Mouse (Mus musculus): ENCODE data around the gene Kdelr3. TPM values are rescaled to one million over a fixed set of nuclear protein-coding genes. Genes with fewer than 3 reads are reported as not detected.

Gene Kdelr3
- total and polyA plus RNA-seq, 2 experiments from 2014 or later: 48.3 to 51.4 TPM

GRCm38 (mm10) chr15:79505616-79506283 is 10.5 kb upstream of the Kdelr3 start:
- H3K36me3 ChIP-seq (replicated peaks; ENCODE audit: control insufficient read depth, insufficient read depth, low read length): no peaks in the 10 kb centered on the region
- H3K27me3 ChIP-seq (ENCODE audit: control insufficient read depth, insufficient read depth, low read length): peaks cover 78% of the 10 kb centered on the region

GRCm38 (mm10) chr15:79506460-79506859 is 9.8 kb upstream of the Kdelr3 start:
- no peak for DNase-seq (ENCODE audit: low spot score)
- Histone ChIP-seq H3K9me3 (replicated peaks; ENCODE audit: control insufficient read depth, low read length) (no peaks in the 10 kb centered on the region), H3K4me1 (ENCODE audit: control insufficient read depth, insufficient read depth) (peaks cover 17% of the 10 kb centered on the region), H3K27me3 (ENCODE audit: control insufficient read depth, insufficient read depth, low read length) (peaks cover 81% of the 10 kb centered on the region), H3K4me2 (ENCODE audit: low read depth, low read length) (no peak overlapping the region), H3K9ac (replicated peaks; ENCODE audit: low read depth, low read length) (no peak overlapping the region), H3K4me3 (ENCODE audit: low read depth, low read length) (no peak overlapping the region), H3K27ac (ENCODE audit: low read depth) (no peak overlapping the region), H3K36me3 (replicated peaks; ENCODE audit: control insufficient read depth, insufficient read depth, low read length) (no peaks in the 10 kb centered on the region)
- no peak for ATAC-seq (ENCODE audit: insufficient read depth, low read depth)
- WGBS: 48% methylated on average over 7 of the region's 7 CpGs
- TF ChIP-seq EP300 (IDR thresholded peaks at IDR 0.05; ENCODE audit: low read depth) (no peak), CTCF (IDR thresholded peaks at IDR 0.05; ENCODE audit: low read depth) (no peak)

More at GRCm38 (mm10) chr15:79505616-79506283, 10.5 kb upstream of the Kdelr3 start:
- peaks cover 17% of the 10 kb centered on the region for H3K4me1 ChIP-seq (ENCODE audit: control insufficient read depth, insufficient read depth)
- H3K4me2 ChIP-seq (ENCODE audit: low read depth, low read length): peak overlapping the region; percentile 99
- H3K4me3 ChIP-seq (ENCODE audit: low read depth, low read length): peak overlapping the region; percentile 63
- WGBS: 2% methylated on average over 46 of the region's 71 CpGs
- no peak for DNase-seq (ENCODE audit: low spot score)
- H3K27ac ChIP-seq (ENCODE audit: low read depth): no peak overlapping the region
- TF ChIP-seq EP300 (IDR thresholded peaks at IDR 0.05; ENCODE audit: low read depth): no peak
- no peaks in the 10 kb centered on the region for H3K9me3 ChIP-seq (replicated peaks; ENCODE audit: control insufficient read depth, low read length)
- ATAC-seq (ENCODE audit: insufficient read depth, low read depth): peak; percentile 62
- H3K9ac ChIP-seq (replicated peaks; ENCODE audit: low read depth, low read length): peak overlapping the region; percentile 46

GRCm38 (mm10) chr15:79507055-79507828 is 9.0 kb upstream of the Kdelr3 start:
- ATAC-seq (ENCODE audit: insufficient read depth, low read depth) (no peak), DNase-seq (ENCODE audit: low spot score) (no peak)
- Histone ChIP-seq H3K4me1 (ENCODE audit: control insufficient read depth, insufficient read depth) (peaks cover 22% of the 10 kb centered on the region), H3K36me3 (replicated peaks; ENCODE audit: control insufficient read depth, insufficient read depth, low read length) (no peaks in the 10 kb centered on the region), H3K9me3 (replicated peaks; ENCODE audit: control insufficient read depth, low read length) (no peaks in the 10 kb centered on the region), H3K27ac (ENCODE audit: low read depth) (no peak overlapping the region), H3K4me3 (ENCODE audit: low read depth, low read length) (no peak overlapping the region), H3K27me3 (ENCODE audit: control insufficient read depth, insufficient read depth, low read length) (peaks cover 75% of the 10 kb centered on the region), H3K4me2 (ENCODE audit: low read depth, low read length) (no peak overlapping the region), H3K9ac (replicated peaks; ENCODE audit: low read depth, low read length) (no peak overlapping the region)
- TF ChIP-seq CTCF (IDR thresholded peaks at IDR 0.05; ENCODE audit: low read depth) (no peak), EP300 (IDR thresholded peaks at IDR 0.05; ENCODE audit: low read depth) (no peak)
- 58% methylated on average over 31 of the region's 31 CpGs for WGBS

DNA sequence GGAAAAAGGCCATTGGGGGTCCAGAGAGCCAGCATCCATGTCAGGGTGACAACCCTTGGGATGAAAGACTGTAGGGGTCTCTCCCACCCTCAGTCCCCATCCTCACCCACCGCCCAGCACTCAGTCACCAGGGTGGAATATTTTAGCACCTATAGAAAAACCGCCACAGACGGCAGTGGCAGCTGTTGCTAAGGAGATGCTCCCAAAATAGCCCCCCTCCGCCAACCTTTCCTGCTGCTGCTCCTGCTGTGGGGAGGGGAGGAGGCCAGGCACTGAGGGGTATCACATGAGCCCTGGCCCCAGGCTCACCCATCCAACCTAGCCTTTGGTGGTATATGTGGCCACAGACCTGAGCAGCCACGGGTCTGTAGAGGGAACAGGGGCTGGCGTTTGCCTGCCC is 6.2 kb upstream of the Kdelr3 start:
- 12% methylated on average over 6 of the region's 6 CpGs for WGBS
- DNase-seq (ENCODE audit: low spot score) (no peak), ATAC-seq (ENCODE audit: insufficient read depth, low read depth) (no peak)
- H3K27ac ChIP-seq (ENCODE audit: low read depth): no peak overlapping the region
- H3K36me3 ChIP-seq (replicated peaks; ENCODE audit: control insufficient read depth, insufficient read depth, low read length): no peaks in the 10 kb centered on the region
- no peaks in the 10 kb centered on the region for H3K9me3 ChIP-seq (replicated peaks; ENCODE audit: control insufficient read depth, low read length)
- TF ChIP-seq CTCF (IDR thresholded peaks at IDR 0.05; ENCODE audit: low read depth): no peak
- TF ChIP-seq EP300 (IDR thresholded peaks at IDR 0.05; ENCODE audit: low read depth): no peak
- peaks cover 12% of the 10 kb centered on the region for H3K4me1 ChIP-seq (ENCODE audit: control insufficient read depth, insufficient read depth)
- H3K4me3 ChIP-seq (ENCODE audit: low read depth, low read length): no peak overlapping the region
- peaks cover 67% of the 10 kb centered on the region for H3K27me3 ChIP-seq (ENCODE audit: control insufficient read depth, insufficient read depth, low read length)
- no peak overlapping the region for H3K4me2 ChIP-seq (ENCODE audit: low read depth, low read length)
- no peak overlapping the region for H3K9ac ChIP-seq (replicated peaks; ENCODE audit: low read depth, low read length)

DNA sequence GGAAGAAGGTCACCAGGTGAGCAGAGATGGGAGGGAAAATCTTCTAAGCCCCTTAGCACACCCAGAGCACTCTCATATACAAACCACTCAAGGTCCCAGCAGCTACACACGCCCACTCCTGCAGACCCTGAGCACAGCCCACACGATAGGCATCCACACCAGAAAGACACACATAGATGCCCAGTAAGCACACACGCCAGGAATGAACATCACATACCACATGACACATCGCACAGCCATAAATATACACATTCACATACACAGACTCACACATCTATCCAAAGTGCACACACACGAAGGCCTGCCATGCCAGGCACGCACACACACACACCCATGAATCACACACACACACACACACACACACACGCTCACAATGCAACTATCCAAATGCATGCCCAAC is 5.8 kb upstream of the Kdelr3 start:
- DNase-seq (ENCODE audit: low spot score) (no peak), ATAC-seq (ENCODE audit: insufficient read depth, low read depth) (no peak)
- WGBS: 74% methylated on average over 7 of the region's 7 CpGs
- no peak overlapping the region for H3K9ac ChIP-seq (replicated peaks; ENCODE audit: low read depth, low read length)
- no peak overlapping the region for H3K4me2 ChIP-seq (ENCODE audit: low read depth, low read length)
- H3K27me3 ChIP-seq (ENCODE audit: control insufficient read depth, insufficient read depth, low read length): peaks cover 63% of the 10 kb centered on the region
- TF ChIP-seq CTCF (IDR thresholded peaks at IDR 0.05; ENCODE audit: low read depth) (no peak), EP300 (IDR thresholded peaks at IDR 0.05; ENCODE audit: low read depth) (no peak)
- peaks cover 8% of the 10 kb centered on the region for H3K4me1 ChIP-seq (ENCODE audit: control insufficient read depth, insufficient read depth)
- no peak overlapping the region for H3K4me3 ChIP-seq (ENCODE audit: low read depth, low read length)
- no peaks in the 10 kb centered on the region for H3K36me3 ChIP-seq (replicated peaks; ENCODE audit: control insufficient read depth, insufficient read depth, low read length)
- no peaks in the 10 kb centered on the region for H3K9me3 ChIP-seq (replicated peaks; ENCODE audit: control insufficient read depth, low read length)
- H3K27ac ChIP-seq (ENCODE audit: low read depth): no peak overlapping the region
